Mouse (Mus musculus): Measurements from ENCODE around the gene Adgrf4.
A peak's percentile ranks its signal among the peaks of the same experiment; 100 is the strongest.

Adgrf4 gene

GRCm38 (mm10) chr17:42692136-42692535 is at the start of gene Adgrf4:
Gene Adgrf4, minus strand, starts transcription at chr17:42692284.
- no peak for DNase-seq (ENCODE audit: extremely low read depth, insufficient read length, low spot score)

GRCm38 (mm10) chr17:42741801-42742217 is 49.7 kb upstream of the Adgrf4 start, which contains the start of gene Adgrf2:
Gene Adgrf2, minus strand, starts transcription at chr17:42742179.
- no peak for DNase-seq (ENCODE audit: extremely low read depth, insufficient read length, low spot score)

GRCm38 (mm10) chr17:42738794-42739193 is 46.7 kb upstream of the Adgrf4 start:
- DNase-seq (ENCODE audit: extremely low read depth, insufficient read length, low spot score), result no peak

GRCm38 (mm10) chr17:42717161-42717560 is 25.1 kb upstream of the Adgrf4 start:
- DNase-seq (ENCODE audit: extremely low read depth, insufficient read length, low spot score), result no peak

- DNase-seq (ENCODE audit: extremely low read depth, insufficient read length, low spot score), result no peak
Measured at GRCm38 (mm10) chr17:42714991-42715390, 22.9 kb upstream of the Adgrf4 start.

GRCm38 (mm10) chr17:42710717-42711116 is 18.6 kb upstream of the Adgrf4 start:
- DNase-seq (ENCODE audit: extremely low read depth, insufficient read length, low spot score), result no peak

- DNase-seq (ENCODE audit: extremely low read depth, insufficient read length, low spot score), result no peak
Measured at GRCm38 (mm10) chr17:42705611-42706010, 13.5 kb upstream of the Adgrf4 start.

GRCm38 (mm10) chr17:42702198-42702597 is 10.1 kb upstream of the Adgrf4 start:
- peak; percentile 49 for DNase-seq (ENCODE audit: extremely low read depth, insufficient read length, low spot score)

- DNase-seq (ENCODE audit: extremely low read depth, insufficient read length, low spot score), result no peak
Measured at GRCm38 (mm10) chr17:42694730-42695129, 2.6 kb upstream of the Adgrf4 start.

GRCm38 (mm10) chr17:42690531-42690930 is 1.6 kb downstream of the Adgrf4 start:
- DNase-seq (ENCODE audit: extremely low read depth, insufficient read length, low spot score), result no peak

- DNase-seq (ENCODE audit: extremely low read depth, insufficient read length, low spot score), result peak; percentile 12
Measured at GRCm38 (mm10) chr17:42658634-42659422, 33.3 kb downstream of the Adgrf4 start.

GRCm38 (mm10) chr17:42643416-42643815 is 48.7 kb downstream of the Adgrf4 start:
- no peak for DNase-seq (ENCODE audit: extremely low read depth, insufficient read length, low spot score)

GRCm38 (mm10) chr17:42630206-42630605 is 61.9 kb downstream of the Adgrf4 start:
- no peak for DNase-seq (ENCODE audit: extremely low read depth, insufficient read length, low spot score)

GRCm38 (mm10) chr17:42613043-42613737 is 78.9 kb downstream of the Adgrf4 start:
- DNase-seq (ENCODE audit: extremely low read depth, insufficient read length, low spot score), result peak; percentile 18

GRCm38 (mm10) chr17:42611295-42611694 is 80.8 kb downstream of the Adgrf4 start, which contains the start of gene Opn5:
Gene Opn5, minus strand, starts transcription at chr17:42611395.
- no peak for DNase-seq (ENCODE audit: extremely low read depth, insufficient read length, low spot score)

GRCm38 (mm10) chr17:42608270-42608669 is 83.8 kb downstream of the Adgrf4 start:
- no peak for DNase-seq (ENCODE audit: extremely low read depth, insufficient read length, low spot score)

Data from 3134 (cell line).